Mouse (Mus musculus): Measurements from ENCODE around the gene Pym1. TPM values are rescaled to one million over a fixed set of nuclear protein-coding genes. Genes with fewer than 3 reads are reported as not detected.

Pym1 gene
- polyA plus RNA-seq, 1 experiment from 2014 or later = 79.2 TPM

- peak; percentile 85 for DNase-seq (ENCODE audit: low spot score)
These were observed 2.7 kb upstream of the Pym1 start, which contains the start of gene Dgka for GRCm38 (mm10) chr10:128744680-128745601. Gene Dgka (minus strand): TSS chr10:128744855.

DNA sequence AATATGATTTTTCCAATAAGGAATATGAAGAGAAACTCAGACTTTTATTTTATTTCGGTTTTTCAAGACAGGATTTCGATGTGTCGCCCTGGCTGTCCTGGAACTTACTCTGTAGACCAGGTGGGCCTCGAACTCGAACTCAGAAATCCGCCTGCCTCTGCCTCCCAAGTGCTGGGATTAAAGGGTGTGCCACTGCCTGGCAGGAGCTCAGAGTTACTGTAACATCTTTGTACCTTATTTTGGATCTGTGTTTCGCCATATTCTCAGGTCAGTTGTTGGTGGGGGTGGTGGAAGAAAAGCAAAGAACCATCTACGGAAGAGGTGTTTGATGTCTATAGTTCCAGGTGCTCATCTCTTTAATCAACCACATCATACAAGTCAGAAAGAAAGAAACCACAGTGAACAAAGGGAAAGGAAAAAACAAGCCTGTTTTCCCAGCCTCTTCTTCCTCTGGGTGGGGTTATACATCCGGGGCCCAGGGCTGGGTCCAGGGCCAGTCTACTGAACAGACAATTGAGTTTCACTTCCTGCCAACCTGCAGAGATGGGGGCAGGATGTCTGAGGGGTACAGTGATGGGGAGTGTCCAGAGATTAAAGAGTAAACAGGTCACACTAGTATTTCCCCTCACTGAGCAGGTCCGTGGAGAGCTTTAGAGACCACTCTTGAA lies 1.6 kb upstream of the Pym1 start:
- peak; percentile 94 for DNase-seq (ENCODE audit: low spot score)

DNA sequence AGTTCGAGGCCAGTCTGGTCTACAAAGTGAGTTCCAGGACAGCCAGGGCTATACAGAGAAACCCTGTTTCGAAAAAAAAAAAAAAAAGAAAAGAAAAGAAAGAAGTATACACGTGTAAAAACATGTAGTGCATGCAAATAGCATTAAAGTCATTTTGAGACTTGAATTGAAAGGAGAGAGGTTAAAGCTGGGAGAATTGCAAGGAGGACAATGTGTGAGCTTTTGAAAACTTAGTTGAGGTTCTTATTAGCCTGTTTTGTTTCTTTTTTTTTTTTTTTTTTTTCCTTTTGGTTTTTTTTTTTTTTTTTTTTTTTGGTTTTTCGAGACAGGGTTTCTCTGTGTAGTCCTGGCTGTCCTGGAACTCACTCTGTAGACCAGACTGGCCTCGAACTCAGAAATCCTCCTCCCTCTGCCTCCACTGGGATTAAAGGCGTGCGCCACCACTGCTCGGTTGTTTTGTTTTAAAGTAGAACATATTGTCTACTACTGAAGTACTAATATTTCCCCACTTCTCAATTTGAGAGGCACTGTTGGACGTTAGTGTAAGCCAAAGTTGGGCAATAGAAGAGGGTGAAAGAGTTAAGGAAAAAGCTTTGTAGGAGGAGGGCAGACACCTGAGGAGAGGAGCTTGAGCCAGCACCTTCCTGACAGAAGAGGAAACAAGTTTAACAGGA lies 580 bp upstream of the Pym1 start:
- peak; percentile 18 for DNase-seq (ENCODE audit: low spot score)

- DNase-seq (ENCODE audit: low spot score) = peak; percentile 95
These were observed 669 bp downstream of the Pym1 start for GRCm38 (mm10) chr10:128748252-128748864.

DNA sequence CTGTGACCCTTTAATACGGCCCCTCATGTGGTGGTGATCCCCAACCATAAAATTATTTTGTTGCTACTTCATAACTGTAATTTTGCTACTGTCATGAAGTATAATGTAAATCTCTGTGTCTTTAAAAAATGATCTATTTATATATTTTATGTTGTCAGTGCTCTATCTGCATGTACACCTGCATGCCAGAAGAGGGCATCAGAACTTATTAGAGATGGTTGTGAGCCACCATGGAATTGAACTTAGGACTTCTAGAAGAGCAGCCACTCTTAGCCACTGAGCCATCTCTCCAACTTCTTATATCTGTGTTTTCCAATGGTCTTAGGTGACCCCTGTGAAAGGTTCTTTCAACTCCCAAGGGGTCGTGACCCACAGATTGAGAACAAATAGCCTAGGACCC lies 25.2 kb downstream of the Pym1 start:
- peak; percentile 24 for DNase-seq (ENCODE audit: low spot score)

DNA sequence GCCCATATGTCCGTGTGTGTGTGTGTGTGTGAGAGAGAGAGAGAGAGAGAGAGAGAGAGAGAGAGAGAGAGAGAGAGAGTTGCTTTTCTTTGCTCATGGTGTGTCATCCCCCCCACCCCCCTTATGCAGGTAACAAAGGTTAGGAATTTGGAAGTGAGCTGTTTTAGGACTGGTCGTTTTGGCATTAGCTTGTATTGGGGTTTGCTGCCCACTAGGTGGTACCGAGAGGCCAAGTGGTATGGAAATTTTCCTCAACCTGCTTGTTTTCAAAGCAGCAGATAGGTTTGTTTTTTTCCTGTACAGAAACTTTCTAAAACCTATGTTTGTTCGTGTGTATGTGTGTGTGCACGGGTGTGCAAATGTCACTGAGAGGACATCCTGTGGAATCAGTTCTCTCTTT lies 26.0 kb downstream of the Pym1 start:
- DNase-seq (ENCODE audit: low spot score) = peak; percentile 8

DNA sequence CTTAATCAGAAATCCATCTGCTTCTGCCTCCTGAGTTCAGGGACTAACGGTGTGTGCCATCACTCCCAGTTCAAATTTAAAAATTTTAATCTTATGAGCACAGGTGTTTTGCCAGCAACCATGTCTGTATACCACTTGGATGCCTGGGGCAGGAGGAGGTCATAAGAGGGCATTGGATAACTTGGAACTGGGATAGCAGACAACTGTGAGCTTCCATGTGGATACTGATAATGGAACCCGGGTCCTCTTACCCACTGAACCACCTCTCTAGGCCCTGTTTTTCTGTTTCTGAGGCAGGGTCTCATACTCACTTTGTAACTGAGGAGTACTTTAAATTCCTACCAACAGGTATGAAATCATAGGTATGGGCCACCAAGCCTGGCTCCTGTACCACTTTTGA lies 30.8 kb downstream of the Pym1 start:
- DNase-seq (ENCODE audit: low spot score) = no peak

GRCm38 (mm10) chr10:128779011-128779795 lies 31.5 kb downstream of the Pym1 start:
- DNase-seq (ENCODE audit: low spot score) = no peak

DNA sequence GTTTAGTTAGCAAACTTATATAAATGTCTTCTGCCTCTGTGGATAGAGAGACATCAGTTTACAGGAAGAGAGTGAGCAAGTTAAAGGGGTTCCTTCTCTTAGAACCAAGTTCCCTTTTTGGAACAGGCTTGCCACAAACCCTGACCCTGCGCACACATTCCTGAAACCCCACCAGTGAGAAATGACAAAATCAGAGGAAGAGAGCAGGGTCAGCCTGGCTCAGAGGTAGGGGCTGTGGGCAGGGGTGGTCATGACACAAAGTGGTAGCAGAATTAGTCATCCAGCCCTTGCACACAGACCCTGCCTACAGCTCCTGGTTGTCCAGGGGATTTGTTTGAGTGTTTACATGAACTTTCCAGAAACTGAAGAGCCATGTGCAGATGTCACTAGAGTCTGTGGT lies 32.5 kb downstream of the Pym1 start:
- DNase-seq (ENCODE audit: low spot score) = no peak

DNA sequence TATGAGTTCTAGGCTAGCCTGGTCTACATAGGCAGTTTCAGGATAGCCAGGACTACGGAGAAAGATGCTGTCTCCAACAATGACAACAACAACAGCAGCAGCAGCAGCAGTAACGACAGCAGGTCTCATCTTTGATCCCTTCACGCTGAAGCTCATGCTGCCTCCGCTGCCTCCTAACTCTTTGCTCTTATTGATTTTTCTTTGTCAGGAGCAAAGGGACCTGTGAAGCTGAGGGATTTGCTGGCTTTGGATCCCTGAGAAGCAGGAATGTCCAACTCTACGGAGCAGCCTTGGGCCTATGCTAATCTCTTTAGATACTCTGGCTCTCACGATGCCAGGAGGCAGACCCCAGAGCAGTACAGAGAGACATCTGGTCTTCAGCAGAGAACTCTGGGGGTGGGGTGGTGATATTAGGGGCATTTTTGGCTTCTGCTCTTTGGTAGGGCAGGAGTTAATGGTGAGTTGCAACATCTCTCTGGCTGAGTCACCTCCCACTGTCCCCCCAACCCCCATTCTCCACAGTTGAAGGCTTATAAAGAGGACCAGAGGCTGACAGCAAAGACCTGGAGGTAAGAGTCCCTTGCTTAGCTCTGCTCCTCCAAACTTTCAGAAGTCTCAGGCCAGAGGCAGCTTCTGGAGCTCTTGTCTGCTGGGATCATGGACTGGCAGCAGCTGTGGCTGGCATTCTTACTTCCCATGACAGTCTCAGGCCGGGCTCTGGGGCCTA lies 42.9 kb downstream of the Pym1 start, which contains the start of gene Mmp19:
Gene Mmp19, plus strand, starts transcription at position 513 of the 727 bp plus-strand sequence.
- DNase-seq (ENCODE audit: low spot score) = no peak

- no peak for DNase-seq (ENCODE audit: low spot score)
These were observed 44.4 kb downstream of the Pym1 start for GRCm38 (mm10) chr10:128792041-128792440.

DNA sequence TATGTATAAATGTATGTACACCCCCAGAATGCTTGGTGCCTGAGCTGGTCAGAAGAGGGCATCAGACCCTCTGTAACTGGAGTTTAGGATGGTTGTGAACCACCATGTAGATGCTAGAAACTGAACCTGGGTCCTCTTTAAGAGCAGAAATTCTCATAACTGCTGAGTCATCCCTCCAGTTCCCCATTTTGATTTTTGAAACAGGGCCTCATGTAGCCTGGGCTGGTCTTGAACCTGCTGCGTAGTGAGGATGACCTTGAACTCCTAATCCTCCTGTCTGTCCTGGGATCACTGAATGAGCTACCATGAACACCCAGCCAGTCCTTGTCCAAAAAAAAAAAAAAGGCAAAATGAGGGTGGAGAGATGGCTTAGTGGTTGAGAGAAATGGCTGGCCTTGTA lies 45.6 kb downstream of the Pym1 start:
- no peak for DNase-seq (ENCODE audit: low spot score)

GRCm38 (mm10) chr10:128794391-128794790 lies 46.7 kb downstream of the Pym1 start:
- DNase-seq (ENCODE audit: low spot score) = no peak

- no peak for DNase-seq (ENCODE audit: low spot score)
These were observed 47.9 kb downstream of the Pym1 start for GRCm38 (mm10) chr10:128795581-128795980.

DNA sequence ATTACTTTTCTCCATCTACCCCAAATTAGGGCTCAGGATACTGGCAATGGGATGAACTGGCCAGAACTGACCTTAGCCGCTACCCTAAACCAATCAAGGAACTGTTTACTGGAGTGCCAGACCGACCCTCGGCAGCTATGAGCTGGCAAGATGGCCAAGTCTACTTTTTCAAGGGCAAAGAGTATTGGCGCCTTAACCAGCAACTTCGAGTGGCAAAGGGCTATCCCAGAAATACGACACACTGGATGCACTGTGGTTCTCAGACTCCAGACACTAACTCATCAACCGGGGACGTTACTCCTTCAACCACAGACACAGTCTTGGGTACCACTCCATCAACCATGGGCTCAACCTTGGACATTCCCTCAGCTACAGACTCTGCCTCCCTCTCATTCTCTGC lies 51.0 kb downstream of the Pym1 start:
- no peak for DNase-seq (ENCODE audit: low spot score)

GRCm38 (mm10) chr10:128801981-128802495 lies 54.3 kb downstream of the Pym1 start:
- no peak for DNase-seq (ENCODE audit: low spot score)

DNA sequence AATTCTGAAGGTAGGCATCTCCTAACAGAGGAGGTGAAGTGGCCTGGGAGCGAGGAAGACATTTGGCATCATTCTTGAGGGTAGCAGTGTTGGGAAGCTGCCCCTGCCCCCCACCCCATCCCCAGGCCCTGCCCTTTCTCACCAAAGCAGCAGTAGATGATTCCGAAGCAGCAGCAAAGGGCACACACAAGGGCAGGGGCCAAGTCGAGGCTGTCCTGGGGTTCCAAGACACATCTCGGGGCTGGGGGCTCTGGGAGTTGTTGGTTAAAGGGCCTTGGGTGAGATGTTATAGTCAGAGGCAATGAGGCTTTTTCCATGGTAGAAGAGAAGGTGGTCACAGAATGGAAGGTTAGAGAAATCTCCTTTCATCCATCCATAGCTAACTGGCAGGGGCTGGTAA lies 55.3 kb downstream of the Pym1 start:
- DNase-seq (ENCODE audit: low spot score) = no peak

GRCm38 (mm10) chr10:128803361-128803760 lies 55.7 kb downstream of the Pym1 start:
- no peak for DNase-seq (ENCODE audit: low spot score)

DNA sequence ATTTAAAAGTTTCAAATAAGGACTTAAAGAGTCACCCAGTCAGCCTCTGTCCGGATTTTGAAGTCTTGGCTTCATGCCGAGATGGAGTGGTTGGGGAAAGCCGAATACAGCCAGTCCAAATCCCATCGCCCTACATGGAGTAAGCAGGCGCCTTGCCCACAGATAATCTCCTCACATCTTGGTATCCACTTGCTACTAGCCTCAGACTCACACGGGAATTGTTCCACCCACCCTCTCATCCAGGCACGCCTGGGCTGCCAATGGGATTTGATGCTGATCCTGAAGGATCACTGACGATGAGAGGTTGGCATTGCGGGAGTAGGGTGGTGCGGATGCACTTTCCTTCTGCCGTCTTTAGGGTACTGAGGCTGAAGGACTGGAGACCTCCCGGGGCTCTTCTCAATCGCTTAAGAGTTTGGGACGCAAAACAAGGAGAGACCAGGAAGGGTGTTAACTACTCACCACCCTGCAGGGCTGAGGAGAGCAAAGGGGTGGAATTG lies 56.1 kb downstream of the Pym1 start, which contains the start of gene Dnajc14:
Gene Dnajc14, plus strand, starts transcription at position 292 of the 500 bp plus-strand sequence.
- DNase-seq (ENCODE audit: low spot score) = peak; percentile 26
